Mouse (Mus musculus): ENCODE data around the gene Bpifa1. TPM values are rescaled to one million over a fixed set of nuclear protein-coding genes. Genes with fewer than 3 reads are reported as not detected.
"Not testable (repeated sequence)": the region's sequence is repeated elsewhere in the genome, so short reads cannot be mapped to it uniquely, and the experiment has no call there.

The Bpifa1 gene
- total RNA-seq (2015; ENCODE audit: low replicate concordance) (not detected in 2 replicates), total RNA-seq (2017; ENCODE audit: low replicate concordance) (not detected in 2 replicates)

GRCm38 (mm10) chr2:154142580-154142979 is at the start of gene Bpifa1:
Bpifa1 (plus strand) TSS chr2:154142880.
- no peak for ATAC-seq (replicated peaks; ENCODE audit: low FRiP score, poor library complexity, severe bottlenecking)

GRCm38 (mm10) chr2:154097734-154098133 is 44.9 kb upstream of the Bpifa1 start:
- no peak for ATAC-seq (replicated peaks; ENCODE audit: low FRiP score, poor library complexity, severe bottlenecking)

- no peak for ATAC-seq (replicated peaks; ENCODE audit: low FRiP score, poor library complexity, severe bottlenecking)
Observed at GRCm38 (mm10) chr2:154117381-154117780, 25.3 kb upstream of the Bpifa1 start.

GRCm38 (mm10) chr2:154130120-154130519 is 12.6 kb upstream of the Bpifa1 start, which contains the start of gene Bpifa3:
Bpifa3 (plus strand) TSS chr2:154130336.
- ATAC-seq (replicated peaks; ENCODE audit: low FRiP score, poor library complexity, severe bottlenecking): no peak

- no peak for ATAC-seq (replicated peaks; ENCODE audit: low FRiP score, poor library complexity, severe bottlenecking)
Observed at GRCm38 (mm10) chr2:154143735-154144134, 1.1 kb downstream of the Bpifa1 start.

GRCm38 (mm10) chr2:154147496-154147895 is 4.8 kb downstream of the Bpifa1 start:
- no peak for ATAC-seq (replicated peaks; ENCODE audit: low FRiP score, poor library complexity, severe bottlenecking)

GRCm38 (mm10) chr2:154158433-154158832 is 15.8 kb downstream of the Bpifa1 start:
- ATAC-seq (replicated peaks; ENCODE audit: low FRiP score, poor library complexity, severe bottlenecking): no peak

GRCm38 (mm10) chr2:154162307-154162706 is 19.6 kb downstream of the Bpifa1 start, which contains the start of gene Bpifa5:
Bpifa5 (plus strand) TSS chr2:154162607.
- no peak for ATAC-seq (replicated peaks; ENCODE audit: low FRiP score, poor library complexity, severe bottlenecking)

- ATAC-seq (replicated peaks; ENCODE audit: low FRiP score, poor library complexity, severe bottlenecking): no peak
Observed at GRCm38 (mm10) chr2:154163306-154163705, 20.6 kb downstream of the Bpifa1 start.

GRCm38 (mm10) chr2:154169172-154169571 is 26.5 kb downstream of the Bpifa1 start:
- no peak for ATAC-seq (replicated peaks; ENCODE audit: low FRiP score, poor library complexity, severe bottlenecking)

- ATAC-seq (replicated peaks; ENCODE audit: low FRiP score, poor library complexity, severe bottlenecking): no peak
Observed at GRCm38 (mm10) chr2:154171621-154172020, 28.9 kb downstream of the Bpifa1 start.

GRCm38 (mm10) chr2:154173313-154173712 is 30.6 kb downstream of the Bpifa1 start:
- no peak for ATAC-seq (replicated peaks; ENCODE audit: low FRiP score, poor library complexity, severe bottlenecking)

GRCm38 (mm10) chr2:154181900-154182299 is 39.2 kb downstream of the Bpifa1 start:
- not testable (repeated sequence) for ATAC-seq (replicated peaks; ENCODE audit: low FRiP score, poor library complexity, severe bottlenecking)

GRCm38 (mm10) chr2:154183061-154183460 is 40.4 kb downstream of the Bpifa1 start:
- ATAC-seq (replicated peaks; ENCODE audit: low FRiP score, poor library complexity, severe bottlenecking): not testable (repeated sequence)

GRCm38 (mm10) chr2:154185319-154185718 is 42.6 kb downstream of the Bpifa1 start:
- ATAC-seq (replicated peaks; ENCODE audit: low FRiP score, poor library complexity, severe bottlenecking): no peak

GRCm38 (mm10) chr2:154185748-154186147 is 43.1 kb downstream of the Bpifa1 start:
- no peak for ATAC-seq (replicated peaks; ENCODE audit: low FRiP score, poor library complexity, severe bottlenecking)

GRCm38 (mm10) chr2:154187468-154187867 is 44.8 kb downstream of the Bpifa1 start:
- no peak for ATAC-seq (replicated peaks; ENCODE audit: low FRiP score, poor library complexity, severe bottlenecking)

GRCm38 (mm10) chr2:154189877-154190434 is 47.3 kb downstream of the Bpifa1 start:
- no peak for ATAC-seq (replicated peaks; ENCODE audit: low FRiP score, poor library complexity, severe bottlenecking)

GRCm38 (mm10) chr2:154190546-154191258 is 48.0 kb downstream of the Bpifa1 start, which contains the start of gene Bpifb1:
Bpifb1 (plus strand) TSS chr2:154190818.
- ATAC-seq (replicated peaks; ENCODE audit: low FRiP score, poor library complexity, severe bottlenecking): no peak

GRCm38 (mm10) chr2:154192141-154192540 is 49.5 kb downstream of the Bpifa1 start:
- ATAC-seq (replicated peaks; ENCODE audit: low FRiP score, poor library complexity, severe bottlenecking): no peak

GRCm38 (mm10) chr2:154193071-154193470 is 50.4 kb downstream of the Bpifa1 start:
- ATAC-seq (replicated peaks; ENCODE audit: low FRiP score, poor library complexity, severe bottlenecking): no peak

Data from erythroblast, adult 5-6 weeks (primary cell).